Mouse (Mus musculus): ENCODE measurements around the gene Scube1.

Gene Scube1

GRCm38 (mm10) chr15:83709889-83710774, 14.7 kb downstream of the Scube1 start:
- no peak for DNase-seq

- no peak for DNase-seq
These were observed 18.2 kb downstream of the Scube1 start for GRCm38 (mm10) chr15:83706528-83707199.

GRCm38 (mm10) chr15:83700593-83700923, 24.3 kb downstream of the Scube1 start:
- no peak for DNase-seq

- DNase-seq = no peak
These were observed 24.8 kb downstream of the Scube1 start for GRCm38 (mm10) chr15:83699834-83700592.

GRCm38 (mm10) chr15:83699132-83699833, 25.5 kb downstream of the Scube1 start:
- no peak for DNase-seq

- peak; percentile 4 for DNase-seq
These were observed 28.0 kb downstream of the Scube1 start for GRCm38 (mm10) chr15:83696681-83697381.

- no peak for DNase-seq
These were observed 29.7 kb downstream of the Scube1 start for GRCm38 (mm10) chr15:83695159-83695558.

GRCm38 (mm10) chr15:83691901-83692361, 32.9 kb downstream of the Scube1 start:
- no peak for DNase-seq

- DNase-seq = no peak
These were observed 34.9 kb downstream of the Scube1 start for GRCm38 (mm10) chr15:83689946-83690345.

- DNase-seq = no peak
These were observed 38.2 kb downstream of the Scube1 start for GRCm38 (mm10) chr15:83686601-83687000.

- DNase-seq = no peak
These were observed 38.9 kb downstream of the Scube1 start for GRCm38 (mm10) chr15:83685950-83686349.

GRCm38 (mm10) chr15:83683051-83683561, 41.7 kb downstream of the Scube1 start:
- no peak for DNase-seq

GRCm38 (mm10) chr15:83680300-83680699, 44.5 kb downstream of the Scube1 start:
- no peak for DNase-seq

- DNase-seq = no peak
These were observed 45.1 kb downstream of the Scube1 start for GRCm38 (mm10) chr15:83679729-83680128.

GRCm38 (mm10) chr15:83678606-83679005, 46.2 kb downstream of the Scube1 start:
- DNase-seq = no peak

- DNase-seq = no peak
These were observed 46.7 kb downstream of the Scube1 start for GRCm38 (mm10) chr15:83678089-83678488.

GRCm38 (mm10) chr15:83677098-83677497, 47.7 kb downstream of the Scube1 start:
- DNase-seq = no peak

- no peak for DNase-seq
These were observed 48.5 kb downstream of the Scube1 start for GRCm38 (mm10) chr15:83676286-83676685.

GRCm38 (mm10) chr15:83673621-83674020, 51.2 kb downstream of the Scube1 start:
- no peak for DNase-seq

GRCm38 (mm10) chr15:83667501-83667900, 57.3 kb downstream of the Scube1 start:
- no peak for DNase-seq

GRCm38 (mm10) chr15:83666418-83666817, 58.4 kb downstream of the Scube1 start:
- no peak for DNase-seq

- DNase-seq = no peak
These were observed 58.8 kb downstream of the Scube1 start for GRCm38 (mm10) chr15:83665993-83666392.
